Mouse (Mus musculus) E14TG2a.4 (cell line): ENCODE data around the gene Inhba.

Source experiments
- CTCF ChIP-seq: conservative IDR thresholded peaks from 2 replicates; pipeline ENCODE4 v1.5.1; 2014; ENCODE audit warnings: low read length
- POU5F1 ChIP-seq: IDR thresholded peaks from 2 replicates; pipeline ENCODE4 v1.6.1; 2014; ENCODE audit warnings: low read length, borderline replicate concordance

- TF ChIP-seq CTCF (no peak), POU5F1 (no peak)
Measured at GRCm38 (mm10) chr13:16021181-16021580, 9.5 kb downstream of the Inhba start.
